Mouse (Mus musculus) B cell, adult 62 days (primary cell): ENCODE results near the gene Gm8281. TPM values are rescaled to one million over a fixed set of nuclear protein-coding genes. Genes with fewer than 3 reads are reported as not detected.

ENCODE experiments used
- total RNA-seq: library from RNA; stranded (reverse); gene quantifications from 4 replicates; pipeline ENCODE4 v1.2.4, GENCODE M21; 2023

The Gm8281 gene
- not detected in 4 replicates for total RNA-seq

GRCm38 (mm10) chr14:5070611-5071490 lies at the start of gene Gm8281:
Gene Gm8281, plus strand, starts transcription at chr14:5071040.

GRCm38 (mm10) chr14:5050329-5050728 lies 20.5 kb upstream of the Gm8281 start, which contains the start of gene 4930555G01Rik:
Gene 4930555G01Rik, plus strand, starts transcription at chr14:5050629.

GRCm38 (mm10) chr14:5131219-5131618 lies 60.4 kb downstream of the Gm8281 start, which contains the start of gene Gm8279:
Gene Gm8279, plus strand, starts transcription at chr14:5131519.

Other genes starting within 250 kb of the Gm8281 start
- not detected in 4 replicates for gene Gm3269, start 232.9 kb upstream of the Gm8281 start, total RNA-seq
- not detected in 4 replicates for gene Gm3264, start 215.5 kb upstream of the Gm8281 start, total RNA-seq
- gene Gm3278, start 178.6 kb upstream of the Gm8281 start, total RNA-seq, result not detected in 4 replicates
- not detected in 4 replicates for gene Gm8297, start 87.1 kb upstream of the Gm8281 start, total RNA-seq
- gene Gm3298, start 55.1 kb upstream of the Gm8281 start, total RNA-seq, result not detected in 4 replicates
- gene 4930555G01Rik, start 20.4 kb upstream of the Gm8281 start, total RNA-seq, result not detected in 4 replicates
- not detected in 4 replicates for gene Gm8279, start 60.5 kb downstream of the Gm8281 start, total RNA-seq
- not detected in 4 replicates for gene Gm3317, start 93.5 kb downstream of the Gm8281 start, total RNA-seq
- not detected in 4 replicates for gene Gm8271, start 114.8 kb downstream of the Gm8281 start, total RNA-seq
- gene Gm3526, start 189.5 kb downstream of the Gm8281 start, total RNA-seq, result not detected in 4 replicates